Mouse (Mus musculus) neural tube, embryonic 15.5 days (tissue): Measurements from ENCODE around the gene Nfib. TPM values are rescaled to one million over a fixed set of nuclear protein-coding genes. Genes with fewer than 3 reads are reported as not detected.
A peak's percentile ranks its signal among the peaks of the same experiment; 100 is the strongest.

Experiments used
- ATAC-seq: fragments of 200-750 bp; cut with Nextera tagmentation; 2 replicates; pipeline ENCODE4 v1.8.0; 2017; ENCODE audit warnings: mild to moderate bottlenecking, moderate TSS enrichment, moderate library complexity; ENCODE audit not compliant: low FRiP score
- H3K27ac ChIP-seq: fragments of 300-500 bp; sonication (generic); replicated peaks from 2 replicates; pipeline ENCODE4 v1.5.1; 2015; ENCODE audit warnings: mild to moderate bottlenecking, inconsistent platforms
- H3K27me3 ChIP-seq: fragments of 300-500 bp; sonication (generic); replicated peaks from 2 replicates; pipeline ENCODE4 v1.6.1; 2015; ENCODE audit warnings: inconsistent platforms
- H3K36me3 ChIP-seq: fragments of 300-500 bp; sonication (generic); 2 replicates; pipeline ENCODE4 v1.6.1; 2015; ENCODE audit warnings: inconsistent platforms
- H3K4me1 ChIP-seq: fragments of 300-500 bp; sonication (generic); 2 replicates; pipeline ENCODE4 v1.6.1; 2015; ENCODE audit warnings: inconsistent platforms
- H3K4me2 ChIP-seq: fragments of 300-500 bp; sonication (generic); 2 replicates; pipeline ENCODE4 v1.6.1; 2015; ENCODE audit warnings: inconsistent platforms, mild to moderate bottlenecking, moderate library complexity
- H3K4me3 ChIP-seq: fragments of 300-500 bp; sonication (generic); replicated peaks from 2 replicates; pipeline ENCODE4 v1.5.1; 2015; ENCODE audit warnings: mild to moderate bottlenecking, inconsistent platforms
- H3K9ac ChIP-seq: fragments of 300-500 bp; sonication (generic); replicated peaks from 2 replicates; pipeline ENCODE4 v1.6.1; 2015; ENCODE audit warnings: mild to moderate bottlenecking, inconsistent platforms
- H3K9me3 ChIP-seq: fragments of 300-500 bp; sonication (generic); replicated peaks from 2 replicates; pipeline ENCODE4 v1.6.1; 2016; ENCODE audit warnings: inconsistent platforms
- WGBS: fragments of 180-500 bp; shearing (Covaris S2); methylation state at CpG from one replicate; pipeline ENCODE4 v1.1.7; 2015; ENCODE audit warnings: mixed read lengths; 5-methylcytosine and 5-hydroxymethylcytosine counted together
- polyA plus RNA-seq: library from polyadenylated mRNA; unstranded; fragments of >200 nt; fragmentation: Nextera tagmentation; extraction: Ambion mirVana; gene quantifications from 2 replicates; pipeline ENCODE4 v1.2.1, GENCODE M21; 2015

Gene Nfib
- polyA plus RNA-seq, 1 experiment from 2014 or later, result 58.4 TPM

DNA sequence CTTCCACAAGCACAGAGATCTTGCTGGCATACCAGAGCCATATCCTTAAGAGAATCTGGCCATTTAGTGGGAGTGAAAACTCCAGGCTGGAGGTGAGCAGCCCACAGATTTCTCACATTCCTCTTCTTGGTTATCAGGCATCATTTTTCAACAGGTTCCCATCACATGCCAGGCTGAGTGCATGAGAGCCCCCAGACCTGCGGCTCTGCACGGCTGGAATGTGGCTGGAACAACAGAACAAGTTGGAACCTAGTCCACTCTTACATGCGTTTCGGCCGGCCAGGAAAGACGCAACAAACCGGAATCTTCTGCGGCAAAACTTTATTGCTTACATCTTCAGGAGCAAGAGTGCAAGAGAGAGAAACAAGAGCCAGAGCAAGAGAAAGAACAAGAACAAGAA lies 453.5 kb downstream of the Nfib start:
- ATAC-seq, result no peak
- no peaks in the 10 kb centered on the region for H3K27me3 ChIP-seq
- WGBS, result 95% methylated on average over 8 of the region's 8 CpGs
- H3K4me3 ChIP-seq, result no peak overlapping the region
- no peak overlapping the region for H3K4me2 ChIP-seq
- H3K9ac ChIP-seq, result no peak overlapping the region
- no peaks in the 10 kb centered on the region for H3K4me1 ChIP-seq
- H3K36me3 ChIP-seq, result no peaks in the 10 kb centered on the region
- H3K9me3 ChIP-seq, result no peaks in the 10 kb centered on the region
- no peak overlapping the region for H3K27ac ChIP-seq

DNA sequence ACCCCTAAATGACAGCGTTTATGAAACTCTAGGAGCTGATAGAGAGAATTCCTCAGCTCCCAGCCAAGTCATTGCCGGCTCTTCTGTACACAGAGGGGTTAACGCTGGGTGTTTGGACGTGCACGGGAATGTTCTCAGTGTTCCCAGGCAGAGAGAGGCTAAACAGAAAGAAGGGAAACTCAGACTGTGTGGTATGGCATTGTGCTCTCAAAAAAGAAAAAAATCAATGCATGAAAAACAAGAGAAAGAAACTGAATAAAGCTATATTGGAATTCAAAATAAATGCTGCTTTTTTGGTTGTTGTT lies 455.2 kb downstream of the Nfib start:
- WGBS, result 49% methylated on average over 5 of the region's 5 CpGs
- no peak for ATAC-seq
- H3K27ac ChIP-seq, result no peak overlapping the region

DNA sequence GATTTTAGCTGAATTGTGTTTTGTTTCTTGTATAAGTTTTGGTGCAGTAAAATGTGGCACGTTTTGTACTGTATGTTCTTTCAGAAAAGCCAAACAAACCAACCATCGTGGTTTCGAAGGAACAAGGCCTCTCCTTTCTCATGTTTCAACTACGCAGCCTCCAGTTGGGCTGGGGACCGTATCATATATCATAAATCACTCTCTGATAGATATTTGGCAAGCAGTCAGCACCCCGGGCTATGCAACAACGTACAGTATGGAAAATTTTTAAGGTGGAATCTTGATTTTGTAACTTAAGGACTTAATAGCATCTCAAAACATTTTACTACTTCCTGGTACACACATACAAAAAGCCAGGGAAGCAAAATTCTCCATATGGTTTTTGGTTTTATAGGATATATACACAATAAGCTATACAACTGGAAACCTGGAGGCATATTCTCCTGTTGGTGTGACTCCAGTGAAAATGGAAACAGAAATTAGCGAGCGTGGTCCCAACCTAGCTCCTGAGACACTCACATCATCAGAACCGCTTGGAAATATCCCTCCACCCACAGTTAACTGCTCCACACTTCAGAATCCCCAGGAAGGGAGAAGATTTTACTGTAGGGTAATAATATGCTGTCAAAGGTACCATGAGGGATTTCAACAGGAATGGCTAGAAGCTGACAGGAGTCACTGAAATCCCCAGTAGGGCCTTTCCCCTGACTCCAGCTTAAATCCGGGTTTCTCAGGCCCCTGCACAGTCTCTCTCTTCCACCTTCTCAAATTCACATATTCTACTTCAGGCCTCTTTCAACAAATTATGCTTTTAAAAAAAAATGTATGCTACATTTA lies 455.8 kb downstream of the Nfib start:
- Histone ChIP-seq H3K27ac (0 out of 2 replicates have a peak overlapping the region, but pooled peaks have one; percentile 49), H3K27me3 (no peaks in the 10 kb centered on the region), H3K36me3 (no peaks in the 10 kb centered on the region), H3K4me1 (no peaks in the 10 kb centered on the region), H3K9ac (no peak overlapping the region), H3K4me3 (no peak overlapping the region), H3K4me2 (no peak overlapping the region), H3K9me3 (no peaks in the 10 kb centered on the region)
- ATAC-seq, result no peak
- 56% methylated on average over 11 of the region's 11 CpGs for WGBS

More for the DNA sequence above, 455.2 kb downstream of the Nfib start:
- Histone ChIP-seq H3K36me3 (no peaks in the 10 kb centered on the region), H3K4me3 (no peak overlapping the region), H3K9ac (no peak overlapping the region), H3K27me3 (no peaks in the 10 kb centered on the region), H3K4me1 (no peaks in the 10 kb centered on the region), H3K4me2 (no peak overlapping the region), H3K9me3 (no peaks in the 10 kb centered on the region)

DNA sequence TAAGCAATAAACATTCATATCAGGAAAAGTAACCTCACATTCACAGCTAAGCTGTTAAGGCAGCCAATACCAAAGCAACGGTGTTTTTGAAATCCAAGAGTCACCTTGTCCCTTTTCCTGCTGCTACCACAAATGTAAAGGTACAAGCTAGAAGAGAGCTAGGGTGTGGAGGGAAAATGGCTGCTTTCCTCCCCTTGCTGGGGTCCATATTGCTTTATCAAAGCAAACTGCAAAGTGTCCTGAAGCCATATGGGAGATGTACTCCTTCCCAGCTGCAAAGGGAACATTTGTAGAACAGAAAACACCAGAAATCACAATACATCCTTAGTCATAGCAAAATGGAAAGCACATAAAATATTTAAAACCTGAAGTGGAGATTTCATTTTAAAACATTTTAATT lies 456.6 kb downstream of the Nfib start:
- Histone ChIP-seq H3K36me3 (no peaks in the 10 kb centered on the region), H3K27me3 (no peaks in the 10 kb centered on the region), H3K4me2 (no peak overlapping the region), H3K4me3 (no peak overlapping the region), H3K9ac (no peak overlapping the region), H3K4me1 (no peaks in the 10 kb centered on the region), H3K27ac (no peak overlapping the region), H3K9me3 (no peaks in the 10 kb centered on the region)
- no peak for ATAC-seq
- 85% methylated on average over 1 of the region's 1 CpGs for WGBS

DNA sequence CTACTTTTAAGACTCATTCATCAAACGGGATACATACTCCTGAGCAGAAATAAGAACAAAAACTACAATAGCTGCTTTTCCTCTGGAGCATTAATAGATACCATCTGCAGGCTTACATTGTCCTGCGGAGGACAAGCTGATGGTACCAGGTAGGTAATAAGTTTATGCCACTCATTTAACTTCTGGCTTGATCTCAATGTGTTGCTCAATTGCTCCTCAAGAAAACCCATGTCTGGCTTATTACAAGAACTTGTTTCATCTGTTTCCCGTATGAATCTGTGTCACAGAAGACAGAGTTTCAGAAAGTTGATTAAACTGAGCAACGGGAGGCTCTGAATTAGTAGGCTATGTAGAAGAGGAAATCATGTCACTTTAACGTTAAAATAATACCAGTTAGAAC lies 457.5 kb downstream of the Nfib start:
- no peak overlapping the region for H3K4me2 ChIP-seq
- no peak overlapping the region for H3K27ac ChIP-seq
- no peak overlapping the region for H3K9ac ChIP-seq
- no peaks in the 10 kb centered on the region for H3K9me3 ChIP-seq
- no peak for ATAC-seq
- H3K27me3 ChIP-seq, result no peaks in the 10 kb centered on the region
- WGBS, result 92% methylated on average over 5 of the region's 5 CpGs
- no peaks in the 10 kb centered on the region for H3K4me1 ChIP-seq
- H3K4me3 ChIP-seq, result no peak overlapping the region
- no peaks in the 10 kb centered on the region for H3K36me3 ChIP-seq

DNA sequence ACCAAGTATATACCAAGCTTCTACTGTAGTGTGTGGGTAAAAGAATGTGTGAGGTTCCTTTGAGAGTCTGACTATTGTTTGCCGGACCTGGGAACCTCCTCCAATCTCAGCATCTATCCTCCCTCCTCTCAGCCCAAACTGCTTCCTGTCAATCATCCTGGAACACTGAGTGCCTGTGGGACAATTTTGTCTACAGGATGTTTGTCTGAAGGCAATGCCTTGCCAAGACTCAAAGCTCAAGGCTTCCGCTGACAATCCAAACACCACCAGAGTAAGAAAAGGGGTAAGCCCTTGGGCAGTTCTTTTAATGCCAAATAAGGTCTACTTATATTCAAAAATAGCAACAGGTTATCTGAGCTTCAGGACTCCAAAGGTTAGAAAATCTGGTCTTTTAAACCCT lies 459.3 kb downstream of the Nfib start:
- H3K4me2 ChIP-seq, result no peak overlapping the region
- H3K9me3 ChIP-seq, result no peaks in the 10 kb centered on the region
- H3K4me3 ChIP-seq, result no peak overlapping the region
- no peak overlapping the region for H3K27ac ChIP-seq
- no peaks in the 10 kb centered on the region for H3K4me1 ChIP-seq
- H3K9ac ChIP-seq, result no peak overlapping the region
- no peaks in the 10 kb centered on the region for H3K27me3 ChIP-seq
- WGBS, result 83% methylated on average over 2 of the region's 2 CpGs
- no peak for ATAC-seq
- no peaks in the 10 kb centered on the region for H3K36me3 ChIP-seq

Other genes with a start within 250 kb of the Nfib start
- 16.8 and 17.3 TPM in 2 replicates for gene Zdhhc21, start 154.2 kb upstream of the Nfib start, polyA plus RNA-seq
- gene Cer1, start 179.4 kb upstream of the Nfib start, polyA plus RNA-seq, result 0.09 TPM in 1 of 2 replicates, not detected in the other